Mouse (Mus musculus): Measurements from ENCODE around the gene Mgat4c.

Gene Mgat4c

DNA sequence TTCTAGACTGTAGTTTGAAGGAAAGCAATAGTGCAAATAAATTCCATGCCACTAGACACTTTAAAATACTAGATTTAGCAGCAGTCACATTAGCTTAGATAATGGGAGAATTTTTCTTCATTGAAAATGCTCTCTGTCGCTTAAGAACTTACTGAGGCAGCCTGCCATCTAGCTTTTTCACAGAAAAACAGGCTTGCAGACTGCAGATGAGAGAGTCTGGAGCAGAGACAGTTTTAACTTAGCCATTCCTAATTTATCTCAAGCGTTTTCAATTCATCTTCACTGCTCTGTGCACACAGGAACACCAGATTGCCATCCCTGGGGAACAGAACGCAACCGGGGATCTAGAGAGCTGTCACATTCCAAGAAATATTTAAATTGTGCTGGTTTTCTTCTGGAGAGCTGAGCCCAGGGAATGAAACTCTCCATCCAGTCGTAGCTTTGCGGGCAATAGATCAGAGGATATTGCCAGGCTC is at the start of gene Mgat4c:
Mgat4c (plus strand) TSS at position 51 of the 476 bp plus-strand sequence.
- DNase-seq = peak; percentile 26

DNA sequence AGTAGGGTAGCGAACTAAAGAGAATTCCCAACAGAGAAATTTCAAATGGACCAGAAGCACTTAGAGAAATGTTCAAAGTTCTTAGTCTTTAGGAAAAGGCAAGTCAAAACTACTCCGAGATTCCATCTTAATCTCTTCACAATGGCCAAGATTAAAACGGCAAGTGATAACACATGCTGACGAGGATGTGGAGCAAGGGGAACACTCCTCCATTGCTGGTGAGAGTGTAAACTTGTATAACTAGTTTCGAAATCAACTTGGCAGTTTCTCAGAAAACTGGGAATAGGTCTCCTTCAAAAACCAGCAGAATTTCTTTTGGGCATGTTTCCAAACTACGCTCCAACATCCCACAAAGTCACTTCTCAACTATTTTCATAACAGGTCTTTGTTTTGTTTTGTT is 46.0 kb upstream of the Mgat4c start:
- no peak for DNase-seq

DNA sequence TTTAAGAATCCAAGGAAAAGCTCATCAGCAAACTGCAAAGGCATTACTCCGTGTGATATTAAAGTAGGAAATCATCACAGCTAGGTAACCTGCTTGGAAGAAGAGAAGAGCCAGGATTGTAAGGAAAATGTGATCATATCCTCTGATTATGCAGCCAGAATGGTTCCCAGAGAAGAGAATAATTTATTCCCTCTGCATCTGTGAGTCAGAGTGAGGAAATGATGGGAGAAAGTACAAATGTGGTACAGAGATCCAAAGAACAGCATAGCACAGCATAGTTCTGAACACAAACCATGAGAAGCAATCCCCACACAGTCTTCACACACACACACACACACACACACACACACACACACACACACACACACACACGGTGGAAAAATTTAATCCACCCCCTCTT is 40.2 kb upstream of the Mgat4c start:
- no peak for DNase-seq

DNA sequence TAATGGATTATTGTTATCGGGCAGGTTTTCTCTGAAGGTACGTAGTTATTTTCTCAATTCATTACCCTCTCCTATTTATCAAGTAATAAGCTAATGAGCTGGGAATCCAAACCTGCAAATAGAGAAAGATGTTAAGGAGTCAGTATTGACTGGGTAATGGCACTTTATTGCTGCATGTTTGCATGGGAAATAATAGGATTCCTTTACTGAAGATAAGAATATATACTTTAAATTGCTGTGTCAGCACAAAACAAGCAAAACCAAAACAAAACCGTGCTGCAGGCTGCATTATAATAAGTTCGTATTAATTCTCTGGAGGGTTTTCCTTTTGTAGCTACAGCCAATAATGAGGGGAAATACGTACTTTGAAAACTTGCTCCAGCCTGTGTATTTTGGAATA is 627 bp downstream of the Mgat4c start:
- DNase-seq = no peak

DNA sequence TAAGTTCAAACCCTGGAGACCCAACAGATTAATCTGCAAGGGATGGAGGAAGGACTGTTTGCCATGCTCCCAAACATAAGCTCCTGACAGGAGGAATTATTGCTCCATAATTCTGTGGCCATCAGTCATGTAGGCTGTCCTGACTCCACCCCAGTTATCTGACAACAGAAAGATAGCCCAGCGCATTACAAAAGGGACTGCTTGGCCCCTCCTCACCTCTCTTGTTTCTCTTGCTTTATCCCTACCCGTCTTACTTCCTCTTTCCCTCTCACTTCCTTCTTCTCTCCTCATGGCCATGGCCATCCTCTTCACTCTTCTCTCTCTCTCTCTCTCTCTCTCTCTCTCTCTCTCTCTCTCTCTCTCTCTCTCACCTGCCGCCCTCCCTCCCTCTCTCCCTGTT is 80.5 kb downstream of the Mgat4c start:
- no peak for DNase-seq

DNA sequence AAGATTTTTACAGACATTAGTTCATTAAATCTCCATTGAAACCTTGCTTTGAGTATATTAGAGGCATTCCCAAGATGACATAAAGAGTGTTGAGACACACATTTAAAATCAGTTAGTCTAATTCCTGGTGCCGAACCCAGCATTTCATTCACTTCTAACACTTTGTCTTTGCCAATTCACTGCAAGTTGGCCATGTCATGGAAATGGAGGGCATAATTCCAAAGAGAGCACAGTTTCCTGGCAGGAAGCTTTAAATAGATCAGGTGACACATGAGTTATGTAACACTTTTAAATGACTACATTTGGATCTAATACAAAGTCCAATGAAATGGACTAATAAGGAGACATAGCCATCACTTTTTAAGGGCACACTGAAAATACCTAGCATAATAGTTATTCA is 89.4 kb downstream of the Mgat4c start:
- DNase-seq = no peak

DNA sequence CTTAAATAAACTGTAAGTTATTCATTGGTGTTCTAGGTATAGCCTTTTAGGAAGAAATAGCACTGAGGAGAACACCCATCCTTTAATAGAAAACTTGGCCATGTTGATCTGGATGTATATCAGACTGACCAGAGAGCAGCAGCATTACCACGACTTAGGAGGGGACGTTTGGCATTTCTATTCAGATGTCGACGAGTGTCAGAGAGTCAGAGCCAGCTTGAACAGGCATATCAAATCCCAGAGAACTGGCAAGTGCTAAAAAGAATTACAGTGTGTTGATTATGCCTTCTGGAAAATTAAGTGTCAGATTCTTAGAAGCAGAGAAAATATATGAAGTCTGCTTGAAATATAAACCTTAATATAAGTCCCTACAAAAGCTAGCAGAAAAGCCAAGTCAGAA is 89.9 kb downstream of the Mgat4c start:
- no peak for DNase-seq

DNA sequence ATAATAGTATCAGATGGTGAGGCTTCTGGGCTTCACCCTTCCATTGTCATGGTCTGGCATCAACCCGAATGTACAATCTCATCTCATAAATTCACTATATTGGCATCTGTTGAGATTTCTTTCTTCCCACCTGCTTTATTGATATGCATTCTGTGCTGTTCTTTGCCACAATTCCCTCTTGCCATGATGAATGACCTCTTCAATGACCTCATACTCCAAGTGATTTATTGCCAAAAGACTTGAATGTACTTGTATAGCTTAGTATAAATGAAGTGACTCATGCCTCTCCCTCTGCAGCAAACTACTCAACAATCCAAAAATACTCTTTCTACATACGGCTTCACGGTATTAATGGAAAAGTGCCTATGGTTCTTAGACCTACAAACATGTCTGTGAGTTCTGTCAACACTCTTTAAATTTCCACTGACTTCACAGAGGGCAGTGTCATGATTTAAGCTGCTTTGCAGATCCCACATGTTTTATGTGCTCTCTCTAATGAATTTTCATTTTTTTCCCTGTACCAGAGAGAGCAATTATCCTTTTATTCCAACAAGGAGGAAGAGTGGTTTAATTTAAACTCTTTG is 102.0 kb downstream of the Mgat4c start:
- DNase-seq = no peak

DNA sequence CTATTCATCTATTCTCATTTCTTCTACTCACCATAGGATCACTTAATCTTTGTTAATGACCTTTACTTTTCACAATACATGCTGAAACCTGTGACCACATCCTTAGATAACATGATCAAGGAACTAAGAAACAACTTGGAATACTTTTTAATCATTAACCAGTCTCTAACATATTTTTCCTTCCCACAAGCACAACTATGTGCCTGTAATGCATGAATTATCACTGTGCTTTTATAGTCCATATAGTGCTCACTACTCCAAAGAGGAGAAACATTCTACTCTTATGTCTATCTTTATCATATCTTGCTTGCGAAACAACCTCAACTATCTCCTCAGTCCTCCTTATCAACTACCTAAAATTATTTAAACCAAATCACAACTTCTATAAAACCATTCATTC is 114.2 kb downstream of the Mgat4c start:
- DNase-seq = no peak

DNA sequence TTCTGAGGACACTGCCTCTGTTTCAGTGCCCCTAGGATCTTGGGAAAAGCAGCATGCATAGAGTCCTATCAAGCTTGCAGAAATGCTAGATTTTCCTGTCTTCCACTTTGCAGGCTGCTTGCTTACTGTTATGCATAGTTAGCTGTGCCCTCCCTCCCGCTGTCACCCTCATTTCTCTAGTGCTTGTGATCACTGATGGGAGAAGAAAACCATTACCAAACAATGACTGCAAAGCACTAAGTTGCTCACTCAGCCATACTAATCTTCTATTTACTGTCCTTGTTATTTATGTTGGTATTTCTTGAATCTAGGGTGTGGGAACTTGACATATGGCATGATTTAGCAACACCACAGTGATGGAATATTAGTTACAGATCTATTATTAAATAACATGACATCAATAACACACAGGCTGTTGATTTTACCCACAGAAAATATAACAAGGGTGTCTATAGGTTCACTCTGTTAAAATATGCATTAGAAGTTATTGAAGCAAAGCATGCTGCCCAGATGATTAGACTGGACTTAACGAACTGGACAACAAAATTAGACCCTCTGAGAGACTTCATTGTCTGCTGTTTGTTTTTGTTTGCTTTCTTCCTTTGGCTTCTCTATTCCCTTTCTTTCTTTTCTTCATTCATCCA is 117.7 kb downstream of the Mgat4c start:
- no peak for DNase-seq

DNA sequence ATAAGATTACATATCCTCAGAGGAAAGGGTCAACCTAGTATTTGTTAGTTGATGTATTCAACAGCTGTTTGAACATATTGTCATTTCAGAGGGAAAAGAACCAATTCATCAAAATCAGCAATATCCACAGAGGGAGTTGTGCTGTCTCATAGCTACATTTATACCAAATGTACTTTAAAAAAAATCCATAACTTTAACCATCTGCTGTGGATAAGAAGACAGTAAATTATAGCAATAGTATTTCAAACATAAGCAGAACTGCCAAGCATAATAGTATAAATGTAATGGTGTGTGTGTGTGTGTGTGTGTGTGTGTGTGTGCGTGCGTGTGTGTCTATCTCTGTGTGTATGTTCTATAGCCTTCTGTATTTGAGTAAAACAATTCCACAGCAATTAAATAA is 127.5 kb downstream of the Mgat4c start:
- no peak for DNase-seq

DNA sequence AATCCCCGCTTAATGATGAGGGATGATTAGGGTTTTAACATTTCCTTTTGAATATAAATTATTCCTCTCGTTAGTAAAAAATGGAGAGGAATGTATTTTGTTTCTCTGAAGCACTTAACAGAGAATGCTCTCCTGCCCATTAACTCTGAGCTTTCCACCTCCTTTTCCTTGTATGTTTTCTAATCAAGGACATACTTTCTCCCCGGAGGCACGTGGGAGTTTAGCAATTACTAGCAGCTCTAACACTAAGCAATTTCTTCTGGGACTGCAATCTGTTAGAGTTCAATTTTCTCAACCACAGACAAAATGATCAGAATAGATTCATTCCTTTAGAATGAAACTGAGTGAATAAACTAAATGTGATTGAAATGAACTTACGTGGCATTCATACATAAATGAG is 135.6 kb downstream of the Mgat4c start:
- no peak for DNase-seq

DNA sequence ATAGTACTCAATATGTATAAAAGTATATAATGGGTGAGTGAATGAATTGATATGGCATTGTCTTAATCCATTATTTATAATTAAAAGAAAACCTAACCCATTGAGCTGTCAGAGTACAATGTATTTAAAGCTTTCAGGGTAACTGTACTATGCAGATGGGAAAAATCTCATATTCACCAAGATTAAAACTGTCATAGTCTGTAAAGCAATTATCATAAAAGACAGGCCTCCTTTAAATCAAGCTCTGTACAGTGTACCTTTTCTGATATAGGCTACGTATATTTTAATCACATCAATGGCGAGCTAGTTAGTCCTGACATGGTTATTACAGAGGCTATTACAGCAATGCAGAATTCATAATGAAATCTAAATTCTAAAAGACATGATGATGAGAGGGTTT is 146.7 kb downstream of the Mgat4c start:
- DNase-seq = no peak

DNA sequence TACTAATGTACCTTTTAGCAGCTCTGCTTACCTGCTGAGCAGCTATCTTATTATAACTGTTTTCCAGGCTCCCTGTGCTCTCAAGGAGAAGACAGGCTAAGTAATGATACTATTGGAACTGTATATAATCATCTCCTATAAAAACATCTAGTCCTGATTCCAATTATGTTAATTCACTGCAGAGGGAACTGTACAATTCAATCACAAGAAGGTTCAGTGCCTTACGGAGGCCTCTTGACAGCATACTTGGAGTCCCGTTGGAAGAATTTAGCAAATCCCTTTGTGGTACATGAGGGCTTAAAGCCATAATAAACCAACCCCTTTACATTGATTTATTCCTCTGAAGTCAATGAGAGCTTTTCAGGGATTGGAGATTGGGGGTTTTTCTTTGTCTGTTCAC is 174.8 kb downstream of the Mgat4c start:
- no peak for DNase-seq

DNA sequence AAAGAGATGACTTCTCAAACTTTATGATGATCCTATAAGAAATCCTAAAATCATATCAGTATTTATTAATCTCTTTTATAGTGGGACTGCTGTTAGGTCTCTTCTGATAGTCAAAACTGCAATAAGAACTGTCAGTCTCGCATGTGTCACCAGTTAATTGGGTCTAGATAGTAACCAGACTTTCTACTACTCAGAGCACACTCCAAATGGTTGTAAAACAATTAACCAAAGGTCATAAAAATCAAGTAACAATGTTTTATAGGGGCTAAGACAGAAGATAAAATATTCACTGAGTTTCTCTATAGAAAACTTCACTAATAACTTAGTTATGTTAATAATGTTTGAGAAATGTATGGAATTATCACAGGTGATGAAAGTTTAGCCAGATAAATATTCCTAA is 208.6 kb downstream of the Mgat4c start:
- no peak for DNase-seq

DNA sequence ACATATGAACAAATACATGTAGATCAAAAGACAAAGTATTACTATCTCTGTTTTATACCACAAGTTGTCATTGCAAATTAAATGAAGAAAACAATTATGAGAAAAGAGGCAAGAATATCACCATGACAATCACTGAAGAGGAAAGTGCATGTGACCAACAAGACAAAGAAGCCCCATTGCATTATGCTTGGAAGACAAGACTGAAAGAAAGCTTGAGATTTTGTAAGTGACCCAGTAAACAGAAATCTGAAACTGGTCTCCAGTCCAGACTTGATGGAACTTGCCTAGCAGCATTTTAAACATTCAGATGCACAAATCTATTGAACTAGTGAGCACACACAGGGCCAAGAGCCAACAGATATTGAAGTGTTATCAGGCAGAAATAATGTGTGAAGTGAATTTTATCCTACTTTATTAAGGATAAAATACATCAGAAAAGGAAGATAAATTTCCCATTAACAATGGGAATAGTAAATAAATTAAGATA is 236.1 kb downstream of the Mgat4c start:
- DNase-seq = no peak

DNA sequence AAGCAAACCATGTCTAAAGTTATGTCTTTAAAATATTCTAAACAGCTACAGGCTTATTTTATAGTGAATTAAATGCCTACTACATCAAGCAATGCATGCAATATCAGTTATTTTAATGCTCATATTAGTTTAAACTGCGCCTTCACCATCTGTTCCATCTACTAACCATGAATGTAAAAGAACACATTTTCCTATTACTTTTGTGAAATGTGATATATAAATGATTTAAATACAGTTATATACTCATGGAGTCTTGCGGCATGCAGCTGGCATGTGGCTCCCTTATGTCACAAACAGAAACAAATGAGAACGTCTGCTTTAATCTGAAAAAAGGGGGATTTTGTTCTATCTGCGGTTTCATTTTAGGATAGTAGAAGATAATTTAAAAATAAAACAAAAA is 316.3 kb downstream of the Mgat4c start:
- no peak for DNase-seq

DNA sequence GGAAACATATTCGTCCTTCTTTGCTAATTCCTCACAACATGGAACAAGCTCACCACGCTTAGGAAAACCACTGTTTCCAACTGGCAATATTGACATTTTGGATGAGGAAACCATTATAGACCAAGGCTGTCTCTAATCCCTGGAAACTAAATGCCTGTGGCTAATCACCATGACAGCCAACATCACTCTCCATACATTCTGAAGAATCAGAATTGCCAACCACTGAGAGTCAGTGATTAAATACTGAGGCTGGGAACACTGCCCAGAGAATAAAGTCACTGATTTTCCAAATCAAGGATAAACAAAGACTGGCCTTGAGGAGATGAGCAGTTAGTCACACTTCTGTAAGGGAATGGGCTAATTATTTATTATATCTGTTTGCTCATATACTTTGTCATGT is 361.2 kb downstream of the Mgat4c start:
- DNase-seq = no peak

DNA sequence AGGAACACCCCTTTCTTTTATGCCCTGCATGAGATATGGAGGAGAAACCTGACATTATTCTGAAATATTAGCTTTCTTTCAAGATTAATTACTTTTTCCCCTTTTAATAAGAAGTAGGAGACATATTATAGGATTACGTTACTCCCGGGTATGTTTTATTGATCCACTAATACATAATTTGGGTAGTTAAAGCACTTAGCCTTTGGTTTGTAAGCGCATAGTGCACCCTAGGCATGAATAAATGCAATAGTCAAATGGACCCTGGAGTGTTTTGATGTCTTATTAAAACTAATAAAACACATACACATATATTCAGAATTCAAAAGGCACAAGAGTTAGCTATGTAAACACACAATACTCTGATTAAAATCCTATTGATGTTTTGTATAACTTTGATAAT is 374.9 kb downstream of the Mgat4c start:
- no peak for DNase-seq

DNA sequence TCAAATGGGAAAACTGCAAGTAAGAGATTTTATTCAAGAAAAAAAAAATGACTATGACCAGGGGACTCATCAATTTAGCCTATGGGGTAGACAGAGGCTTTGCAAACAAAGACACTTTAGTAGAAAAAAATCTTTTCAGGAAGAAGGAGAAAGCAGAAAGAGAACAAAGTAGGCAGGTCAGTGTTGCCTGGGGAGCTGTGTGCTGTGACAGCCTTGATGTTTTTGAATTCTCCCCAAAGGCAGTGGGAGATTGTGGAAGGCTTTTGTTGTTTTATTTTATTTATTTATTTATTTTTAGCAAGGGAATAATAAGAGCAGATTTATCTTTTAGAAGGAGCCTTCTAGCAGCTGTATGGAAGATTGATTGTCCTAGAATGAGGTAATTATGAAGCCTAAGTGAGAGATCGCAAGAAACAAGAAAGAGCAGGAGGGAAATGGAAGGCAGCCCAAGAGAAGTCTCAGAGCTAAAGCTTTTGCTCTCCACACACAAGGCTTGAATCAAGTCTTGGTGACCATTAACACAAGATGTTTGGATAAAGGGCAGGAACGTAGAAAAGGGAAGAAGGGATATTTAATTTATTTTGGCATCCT is 375.8 kb downstream of the Mgat4c start:
- DNase-seq = no peak

DNA sequence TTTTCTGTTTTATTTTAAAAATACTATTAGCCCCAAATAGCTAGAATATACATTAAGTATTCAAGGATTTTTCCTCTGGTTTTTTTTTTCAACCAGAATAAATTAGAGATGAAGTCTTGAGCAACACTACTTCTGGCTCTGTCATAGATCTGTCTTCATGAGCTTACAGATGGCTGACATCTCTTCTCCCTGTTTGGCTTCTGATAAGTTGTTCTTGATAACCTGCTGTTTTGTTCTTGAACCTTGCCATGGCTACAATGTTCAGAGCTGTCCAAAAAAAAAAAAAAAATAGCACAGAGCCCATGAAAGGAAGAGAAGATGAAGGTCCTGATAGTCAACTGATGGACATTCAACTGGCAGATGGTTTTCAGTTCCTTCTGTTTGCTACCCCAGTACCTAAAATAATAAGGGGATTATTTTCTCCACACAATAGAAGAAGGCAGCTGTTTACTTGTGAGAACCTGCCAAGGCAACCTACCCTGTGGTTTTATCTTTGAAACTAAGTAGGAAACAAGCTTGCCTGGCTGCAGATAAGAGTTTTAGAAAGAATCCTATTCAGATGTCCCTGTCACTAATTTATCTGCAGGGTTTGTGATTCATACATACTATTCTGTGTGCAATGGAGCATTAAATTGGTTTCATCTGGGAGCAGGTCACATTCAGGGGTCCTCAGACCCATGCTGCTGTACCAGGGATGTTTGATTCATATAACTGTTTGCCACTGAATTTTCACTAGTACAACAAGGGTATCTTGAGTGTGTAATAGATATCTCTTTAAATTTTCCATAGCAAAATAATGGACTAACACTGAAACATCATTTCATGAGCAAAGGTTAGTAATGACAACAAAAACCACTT is 393.5 kb downstream of the Mgat4c start:
- no peak for DNase-seq

DNA sequence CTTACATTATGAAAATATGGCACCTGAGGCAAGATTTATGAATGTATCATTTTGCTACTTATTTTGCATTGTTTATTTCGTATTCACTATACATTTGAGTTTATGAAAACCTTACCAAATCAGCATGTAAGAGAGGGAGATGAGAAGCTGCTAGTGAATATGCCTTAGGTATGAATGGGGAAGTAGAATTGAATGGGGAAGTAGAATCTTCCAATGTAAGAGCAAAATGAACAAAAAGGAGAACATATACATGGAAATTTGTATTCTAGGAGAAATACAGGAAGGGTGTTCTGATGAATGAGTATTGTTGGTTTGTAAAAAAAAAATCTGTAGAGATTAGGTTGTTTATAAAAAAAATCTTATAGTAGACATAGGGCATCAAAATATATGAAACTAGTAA is 441.9 kb downstream of the Mgat4c start:
- DNase-seq = no peak

DNA sequence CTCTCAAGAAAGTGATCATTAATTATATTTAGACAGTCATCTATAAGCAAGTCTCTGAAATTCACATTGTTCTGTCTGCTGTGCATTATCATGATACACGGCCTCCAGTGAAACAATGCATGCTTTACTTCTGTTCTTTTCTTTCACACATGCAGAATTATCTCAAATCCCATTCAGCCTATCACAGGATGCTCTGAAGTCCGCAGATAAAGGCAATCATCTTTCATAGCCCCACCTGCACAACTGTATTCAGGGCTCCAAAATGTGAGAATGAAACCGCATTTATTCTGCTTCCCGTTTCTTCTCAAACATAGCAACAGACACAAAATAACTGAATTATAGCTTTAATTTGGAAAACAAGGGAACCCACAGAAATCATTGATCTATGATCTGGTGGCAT is 446.1 kb downstream of the Mgat4c start:
- DNase-seq = no peak

DNA sequence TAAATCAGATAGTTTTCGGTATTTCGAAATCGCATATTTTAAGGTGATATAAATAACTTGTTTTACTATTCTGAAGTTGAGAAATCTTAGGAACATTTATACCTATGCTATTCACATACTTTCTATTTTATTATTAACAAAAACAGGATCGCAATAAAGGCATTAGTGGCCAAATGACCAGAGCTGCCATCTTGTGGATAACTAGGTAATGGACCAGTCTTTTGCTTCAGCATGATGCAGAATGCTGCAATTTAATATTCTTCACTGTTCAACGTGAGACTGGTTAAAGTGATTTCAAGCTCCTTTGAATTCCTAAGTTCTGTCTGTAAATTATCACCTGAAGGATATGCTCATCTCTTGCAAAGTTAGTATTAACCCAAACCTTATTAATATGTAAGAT is 473.6 kb downstream of the Mgat4c start:
- DNase-seq = no peak

Data from right cerebral cortex, postnatal 4 days (tissue).